Mouse (Mus musculus): Measurements from ENCODE around the gene Syde2. TPM values are rescaled to one million over a fixed set of nuclear protein-coding genes. Genes with fewer than 3 reads are reported as not detected.

Syde2 gene
- total RNA-seq, 2 experiments from 2014 or later = 27.4 to 29.0 TPM

GRCm38 (mm10) chr3:146044977-146045376 lies 57.3 kb downstream of the Syde2 start:
- intact Hi-C loops (cut with DNase I) = no loop called here
- peak in 1 of 2 experiments; percentile 65 for DNase-seq

GRCm38 (mm10) chr3:146046076-146046475 lies 58.4 kb downstream of the Syde2 start:
- no peak for DNase-seq
- intact Hi-C loops (cut with DNase I) = no loop called here

GRCm38 (mm10) chr3:146047704-146048207 lies 60.1 kb downstream of the Syde2 start:
- intact Hi-C loops (cut with DNase I) = no loop called here
- peak; percentile 57 to 67 for DNase-seq

DNA sequence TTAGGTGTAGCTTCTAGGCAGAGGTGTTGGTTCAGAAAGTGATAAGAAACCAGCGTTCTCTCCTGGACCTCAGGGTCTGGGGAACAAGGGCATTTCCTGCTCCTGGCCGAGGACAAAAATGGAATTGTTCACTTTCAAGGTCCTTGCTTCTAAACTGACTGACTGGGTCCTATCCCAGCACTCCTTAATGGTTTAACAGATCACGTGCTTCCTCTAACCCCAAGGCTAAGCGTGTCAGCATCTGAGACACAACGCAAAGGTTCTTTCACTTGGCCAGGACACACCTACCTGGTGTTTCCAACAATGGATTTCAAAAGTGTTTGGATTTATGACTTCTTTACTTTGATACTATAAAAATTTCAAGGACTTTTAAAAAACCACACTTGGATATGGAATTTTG lies 62.3 kb downstream of the Syde2 start:
- no peak for DNase-seq
- intact Hi-C loops (cut with DNase I) = no loop called here

GRCm38 (mm10) chr3:146051277-146052007 lies 63.8 kb downstream of the Syde2 start:
- intact Hi-C loops (cut with DNase I) = no loop called here
- DNase-seq = peak; percentile 52 to 65

- intact Hi-C loops (cut with DNase I) = no loop called here
- no peak for DNase-seq
These were observed 65.6 kb downstream of the Syde2 start for GRCm38 (mm10) chr3:146053082-146053814.

DNA sequence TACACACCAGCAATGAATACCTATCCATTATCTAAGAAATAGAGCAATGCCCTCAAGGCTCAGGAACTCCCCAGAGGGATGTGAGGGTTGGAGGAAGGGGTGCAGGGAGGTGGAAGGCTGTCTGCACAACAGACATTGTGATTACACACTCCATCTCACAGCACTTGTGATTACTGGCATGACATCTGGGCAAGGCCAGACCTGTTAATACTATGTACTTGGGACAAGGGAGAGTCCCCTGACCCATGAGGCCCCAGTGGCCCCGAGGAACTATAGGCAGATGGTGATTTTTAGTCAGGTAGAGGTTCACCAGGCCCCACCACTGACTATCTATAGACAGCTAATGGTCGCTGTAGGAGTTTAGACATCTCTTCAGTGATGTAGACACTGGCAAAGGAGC lies 66.2 kb downstream of the Syde2 start:
- intact Hi-C loops (cut with DNase I) = no loop called here
- DNase-seq = no peak

GRCm38 (mm10) chr3:146057131-146057530 lies 69.5 kb downstream of the Syde2 start:
- intact Hi-C loops (cut with DNase I) = loop anchor here (5.0 kb wide), 1 partner anchor 105 kb away; no protein-coding TSS in a partner anchor

GRCm38 (mm10) chr3:146058263-146058662 lies 70.6 kb downstream of the Syde2 start:
- peak in 1 of 2 experiments; percentile 79 for DNase-seq
- intact Hi-C loops (cut with DNase I) = loop anchor here (1.0 to 5.0 kb wide), 2 partner anchors 106 to 120 kb away; no protein-coding TSS in a partner anchor

More at GRCm38 (mm10) chr3:146057131-146057530, 69.5 kb downstream of the Syde2 start:
- no peak for DNase-seq

GRCm38 (mm10) chr3:146059356-146059926 lies 71.8 kb downstream of the Syde2 start:
- DNase-seq = no peak
- intact Hi-C loops (cut with DNase I) = loop anchor here (5.0 kb wide), 1 partner anchor 107 kb away; no protein-coding TSS in a partner anchor

DNA sequence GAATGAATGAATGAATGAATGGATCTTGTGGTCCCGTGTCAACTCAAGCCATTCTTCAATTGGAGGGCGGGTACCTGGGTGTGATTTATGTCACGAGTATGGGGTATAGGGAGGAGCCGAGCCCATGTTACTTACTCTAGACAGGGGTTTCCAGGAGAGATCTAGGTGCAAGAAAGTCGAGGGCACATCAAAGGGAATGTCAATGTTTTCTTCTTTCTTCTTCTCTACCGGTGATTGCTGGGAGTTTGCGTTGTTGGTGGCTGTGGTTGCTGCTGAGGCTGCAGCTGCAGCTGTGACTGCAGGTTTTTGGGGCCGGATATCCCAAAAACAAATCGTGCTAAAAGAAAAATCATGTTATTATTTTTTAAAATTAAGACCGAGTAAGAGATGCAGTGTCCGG lies 75.5 kb downstream of the Syde2 start:
- intact Hi-C loops (cut with DNase I) = no loop called here
- no peak for DNase-seq

GRCm38 (mm10) chr3:146069276-146069675 lies 81.6 kb downstream of the Syde2 start:
- intact Hi-C loops (cut with DNase I) = no loop called here
- no peak for DNase-seq

Other genes starting within 250 kb of the Syde2 start
- 10 to 100 TPM; 10.6 to 13.6 TPM for gene Ddah1, start 229.2 kb upstream of the Syde2 start, total RNA-seq (2021)
- gene Bcl10, start 65.1 kb upstream of the Syde2 start, total RNA-seq (2021) = 10 to 100 TPM; 23.8 to 25.8 TPM
- gene 2410004B18Rik, start 49.9 kb upstream of the Syde2 start, total RNA-seq (2021) = 10 to 100 TPM; 22.6 to 23.1 TPM
- gene Wdr63, start 120.3 kb downstream of the Syde2 start, total RNA-seq (2021) = not detected
- not detected for gene Mcoln3, start 129.6 kb downstream of the Syde2 start, total RNA-seq (2021)
- under 1 TPM; 0.29 to 0.72 TPM for gene Mcoln2, start 162.0 kb downstream of the Syde2 start, total RNA-seq (2021)
- gene Lpar3, start 233.1 kb downstream of the Syde2 start, total RNA-seq (2021) = 1 to 10 TPM; 3.0 TPM